Mouse (Mus musculus): Measurements from ENCODE around the gene Pias4. TPM values are rescaled to one million over a fixed set of nuclear protein-coding genes. Genes with fewer than 3 reads are reported as not detected.

The Pias4 gene
- polyA plus RNA-seq, 1 experiment, result 25.6 TPM

DNA sequence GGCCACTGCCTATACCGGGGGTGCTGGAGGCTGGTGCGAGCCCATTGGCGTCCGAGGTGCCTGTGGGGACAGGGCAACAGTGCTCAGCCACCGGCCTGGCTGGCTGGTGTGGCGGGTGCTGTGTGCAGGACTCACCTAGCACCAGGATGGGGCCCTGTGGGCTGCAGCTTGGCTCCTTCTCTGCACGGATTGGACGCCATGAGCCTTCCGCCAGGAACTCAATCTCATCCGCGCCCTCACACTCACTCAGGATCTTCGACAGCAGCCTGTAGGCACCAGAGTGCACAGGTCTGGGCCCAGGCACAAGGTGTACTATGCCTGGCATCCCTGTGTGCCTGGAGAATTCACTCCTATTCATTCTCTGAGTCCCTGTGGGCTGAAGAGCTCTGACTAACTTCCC lies 13.4 kb downstream of the Pias4 start:
- TF ChIP-seq POLR2A (IDR thresholded peaks at IDR 0.05; ENCODE audit: low read depth, low read length), result no peak
- no peak for TF ChIP-seq CTCF (IDR thresholded peaks at IDR 0.05; ENCODE audit: borderline replicate concordance, insufficient read depth, low read length)
- no peaks in the 10 kb centered on the region for H3K4me1 ChIP-seq (ENCODE audit: control insufficient read depth, insufficient read depth, low read length)
- H3K27ac ChIP-seq (ENCODE audit: insufficient read depth, low read length), result no peak overlapping the region
- no peak overlapping the region for H3K4me3 ChIP-seq (ENCODE audit: insufficient read depth, low read length)

DNA sequence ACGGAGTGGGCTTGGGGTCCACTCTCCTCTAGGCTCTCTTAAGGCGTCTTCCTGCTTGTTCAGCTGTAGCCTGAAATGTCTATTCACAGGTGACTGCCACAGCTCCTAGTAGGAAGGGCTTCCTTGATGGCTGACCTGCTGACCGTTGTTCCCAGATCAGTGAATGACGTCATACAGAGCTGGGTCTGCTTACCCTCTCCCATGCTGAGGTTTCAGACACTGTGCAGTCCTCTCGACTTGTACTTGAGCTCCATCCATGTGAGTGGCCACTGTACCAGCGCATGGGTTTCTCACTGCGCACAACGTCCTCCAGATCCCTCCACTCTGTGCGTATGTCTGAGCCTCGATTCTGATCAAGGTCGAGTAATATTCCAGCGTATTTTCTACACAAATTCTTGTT lies 15.1 kb downstream of the Pias4 start:
- no peaks in the 10 kb centered on the region for H3K4me1 ChIP-seq (ENCODE audit: control insufficient read depth, insufficient read depth, low read length)
- no peak overlapping the region for H3K4me3 ChIP-seq (ENCODE audit: insufficient read depth, low read length)
- TF ChIP-seq CTCF (IDR thresholded peaks at IDR 0.05; ENCODE audit: borderline replicate concordance, insufficient read depth, low read length) (no peak), POLR2A (IDR thresholded peaks at IDR 0.05; ENCODE audit: low read depth, low read length) (no peak)
- no peak overlapping the region for H3K27ac ChIP-seq (ENCODE audit: insufficient read depth, low read length)

DNA sequence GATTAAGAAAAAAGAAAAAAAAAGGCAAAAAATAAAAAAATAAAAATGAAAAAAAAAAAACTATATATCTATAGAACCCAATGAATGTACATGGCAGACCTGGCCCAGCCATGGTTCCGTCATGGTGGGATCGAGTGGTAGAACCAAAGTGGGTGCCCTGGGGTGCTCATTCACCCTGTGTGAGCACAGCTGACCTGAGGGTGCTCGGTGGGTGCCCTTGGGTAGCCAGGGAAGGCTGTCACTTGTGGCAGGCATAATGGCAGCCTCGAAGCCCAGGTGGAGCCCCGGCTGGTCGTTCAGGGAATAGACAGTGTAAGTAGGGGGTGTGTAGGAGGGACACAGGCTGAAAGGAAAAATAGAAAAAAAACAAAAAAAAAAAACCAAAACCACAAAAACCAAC lies 16.5 kb downstream of the Pias4 start:
- H3K4me3 ChIP-seq (ENCODE audit: insufficient read depth, low read length), result no peak overlapping the region
- no peak overlapping the region for H3K27ac ChIP-seq (ENCODE audit: insufficient read depth, low read length)
- H3K4me1 ChIP-seq (ENCODE audit: control insufficient read depth, insufficient read depth, low read length), result 0 out of 2 replicates have a peak, but pooled peaks cover 4% of the 10 kb centered on the region
- TF ChIP-seq CTCF (IDR thresholded peaks at IDR 0.05; ENCODE audit: borderline replicate concordance, insufficient read depth, low read length) (no peak), POLR2A (IDR thresholded peaks at IDR 0.05; ENCODE audit: low read depth, low read length) (no peak)

DNA sequence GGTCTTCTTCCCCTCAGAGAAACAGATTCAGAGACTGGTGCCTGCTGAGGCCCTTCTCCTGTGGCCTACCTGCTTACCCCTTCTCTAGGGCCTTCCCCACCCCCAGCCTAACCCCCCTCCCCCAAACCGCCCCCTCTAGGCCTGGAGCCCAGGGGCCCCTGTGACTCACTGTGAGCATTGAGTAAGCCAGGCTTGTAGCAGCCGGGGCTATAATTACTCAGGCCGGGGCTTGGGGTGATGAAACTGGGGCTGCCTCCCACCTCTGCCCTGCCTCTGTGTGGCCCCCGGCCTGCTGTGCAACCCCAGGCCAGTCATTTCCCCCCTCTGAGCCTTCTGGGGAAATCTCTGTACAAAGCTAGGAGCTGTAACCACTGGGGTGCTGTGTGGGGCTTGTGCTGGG lies 21.4 kb downstream of the Pias4 start:
- no peak for TF ChIP-seq POLR2A (IDR thresholded peaks at IDR 0.05; ENCODE audit: low read depth, low read length)
- no peak for TF ChIP-seq CTCF (IDR thresholded peaks at IDR 0.05; ENCODE audit: borderline replicate concordance, insufficient read depth, low read length)
- peak overlapping the region; percentile 73 for H3K27ac ChIP-seq (ENCODE audit: insufficient read depth, low read length)
- H3K4me1 ChIP-seq (ENCODE audit: control insufficient read depth, insufficient read depth, low read length), result peaks cover 15% of the 10 kb centered on the region
- no peak overlapping the region for H3K4me3 ChIP-seq (ENCODE audit: insufficient read depth, low read length)

- peak overlapping the region; percentile 70 for H3K27ac ChIP-seq (ENCODE audit: insufficient read depth, low read length)
- H3K4me1 ChIP-seq (ENCODE audit: control insufficient read depth, insufficient read depth, low read length), result peaks cover 16% of the 10 kb centered on the region
- TF ChIP-seq CTCF (IDR thresholded peaks at IDR 0.05; ENCODE audit: borderline replicate concordance, insufficient read depth, low read length) (no peak), POLR2A (IDR thresholded peaks at IDR 0.05; ENCODE audit: low read depth, low read length) (no peak)
- H3K4me3 ChIP-seq (ENCODE audit: insufficient read depth, low read length), result no peak overlapping the region
Observed at GRCm38 (mm10) chr10:81145778-81146177, 21.9 kb downstream of the Pias4 start.

GRCm38 (mm10) chr10:81145307-81145706 lies 22.4 kb downstream of the Pias4 start:
- Histone ChIP-seq H3K4me3 (ENCODE audit: insufficient read depth, low read length) (no peak overlapping the region), H3K27ac (ENCODE audit: insufficient read depth, low read length) (peak overlapping the region; percentile 3; the same call in 1 of the 2 replicates), H3K4me1 (ENCODE audit: control insufficient read depth, insufficient read depth, low read length) (peaks cover 16% of the 10 kb centered on the region)
- TF ChIP-seq CTCF (IDR thresholded peaks at IDR 0.05; ENCODE audit: borderline replicate concordance, insufficient read depth, low read length), result no peak
- TF ChIP-seq POLR2A (IDR thresholded peaks at IDR 0.05; ENCODE audit: low read depth, low read length), result no peak

GRCm38 (mm10) chr10:81144667-81145066 lies 23.1 kb downstream of the Pias4 start:
- no peak overlapping the region for H3K4me3 ChIP-seq (ENCODE audit: insufficient read depth, low read length)
- peaks cover 16% of the 10 kb centered on the region for H3K4me1 ChIP-seq (ENCODE audit: control insufficient read depth, insufficient read depth, low read length)
- TF ChIP-seq CTCF (IDR thresholded peaks at IDR 0.05; ENCODE audit: borderline replicate concordance, insufficient read depth, low read length) (no peak), POLR2A (IDR thresholded peaks at IDR 0.05; ENCODE audit: low read depth, low read length) (no peak)
- no peak overlapping the region for H3K27ac ChIP-seq (ENCODE audit: insufficient read depth, low read length)

DNA sequence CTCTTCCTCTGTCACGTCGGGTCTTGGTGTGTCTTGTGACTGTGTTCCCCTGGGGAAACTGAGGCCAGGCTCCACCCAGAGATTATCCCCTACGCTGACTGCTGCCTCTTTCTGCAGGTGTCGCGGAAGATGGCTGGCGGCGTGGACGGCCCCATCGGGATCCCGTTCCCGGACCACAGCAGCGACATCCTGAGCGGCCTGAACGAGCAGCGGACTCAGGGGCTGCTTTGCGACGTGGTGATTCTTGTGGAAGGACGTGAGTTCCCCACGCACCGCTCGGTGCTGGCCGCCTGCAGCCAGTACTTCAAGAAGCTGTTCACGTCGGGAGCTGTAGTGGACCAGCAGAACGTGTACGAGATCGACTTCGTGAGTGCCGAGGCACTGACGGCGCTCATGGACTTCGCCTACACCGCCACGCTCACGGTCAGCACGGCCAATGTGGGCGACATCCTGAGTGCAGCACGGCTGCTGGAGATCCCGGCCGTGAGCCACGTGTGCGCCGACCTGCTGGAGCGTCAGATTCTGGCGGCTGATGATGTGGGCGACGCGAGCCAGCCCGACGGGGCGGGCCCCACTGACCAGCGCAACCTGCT lies 23.8 kb downstream of the Pias4 start:
- Histone ChIP-seq H3K4me3 (ENCODE audit: insufficient read depth, low read length) (no peak overlapping the region), H3K4me1 (ENCODE audit: control insufficient read depth, insufficient read depth, low read length) (peaks cover 16% of the 10 kb centered on the region), H3K27ac (ENCODE audit: insufficient read depth, low read length) (no peak overlapping the region)
- TF ChIP-seq POLR2A (IDR thresholded peaks at IDR 0.05; ENCODE audit: low read depth, low read length), result no peak
- no peak for TF ChIP-seq CTCF (IDR thresholded peaks at IDR 0.05; ENCODE audit: borderline replicate concordance, insufficient read depth, low read length)

DNA sequence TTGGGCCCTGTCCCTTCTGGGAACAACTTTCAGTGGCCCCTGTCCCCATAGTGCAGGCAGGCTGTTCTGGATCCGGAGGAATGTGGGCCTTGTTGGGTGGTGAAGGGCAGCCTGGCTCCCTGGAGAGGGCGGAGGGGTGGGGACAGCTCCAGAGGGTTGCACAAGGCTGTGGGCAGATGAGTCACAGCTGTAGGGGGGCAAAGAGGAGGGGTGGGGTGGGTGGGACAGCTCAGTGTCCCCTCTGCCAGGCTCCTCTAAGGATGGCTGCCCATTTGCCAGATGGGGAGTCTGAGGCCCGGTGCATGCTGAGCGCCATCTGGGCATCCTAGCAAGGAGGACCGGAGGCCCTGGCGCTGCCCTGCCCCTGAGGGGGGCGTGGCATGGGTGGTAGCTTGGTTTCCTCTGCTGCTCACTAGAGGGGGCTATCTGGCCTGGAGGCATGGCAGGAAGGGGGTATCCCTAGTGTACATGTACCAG lies 24.5 kb downstream of the Pias4 start:
- H3K4me1 ChIP-seq (ENCODE audit: control insufficient read depth, insufficient read depth, low read length), result peaks cover 16% of the 10 kb centered on the region
- no peak for TF ChIP-seq CTCF (IDR thresholded peaks at IDR 0.05; ENCODE audit: borderline replicate concordance, insufficient read depth, low read length)
- no peak for TF ChIP-seq POLR2A (IDR thresholded peaks at IDR 0.05; ENCODE audit: low read depth, low read length)
- no peak overlapping the region for H3K4me3 ChIP-seq (ENCODE audit: insufficient read depth, low read length)
- H3K27ac ChIP-seq (ENCODE audit: insufficient read depth, low read length), result peak overlapping the region; percentile 43; the same call in 1 of the 2 replicates

DNA sequence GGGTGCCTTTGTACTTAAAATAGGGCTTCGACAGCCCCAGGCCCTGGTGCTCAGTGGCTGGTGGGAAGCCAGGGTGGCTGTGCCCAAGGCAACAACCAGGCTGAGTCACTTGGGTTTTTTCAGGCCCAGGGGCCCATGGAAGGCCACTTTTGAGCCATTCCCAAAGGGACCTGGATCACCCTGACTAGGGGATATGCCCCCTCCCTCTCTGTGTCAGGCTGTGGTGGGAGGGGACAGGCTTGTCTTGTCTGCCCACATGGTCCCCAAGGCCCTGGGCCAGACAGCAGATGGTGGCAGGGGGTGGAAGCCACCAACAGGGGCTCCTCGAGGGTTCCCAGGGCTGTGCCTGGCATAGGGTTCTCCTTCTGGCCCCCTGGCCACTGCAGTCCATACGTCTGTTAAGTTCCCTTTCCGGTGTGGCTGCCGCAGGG lies 25.2 kb downstream of the Pias4 start:
- TF ChIP-seq CTCF (IDR thresholded peaks at IDR 0.05; ENCODE audit: borderline replicate concordance, insufficient read depth, low read length) (no peak), POLR2A (IDR thresholded peaks at IDR 0.05; ENCODE audit: low read depth, low read length) (no peak)
- peaks cover 16% of the 10 kb centered on the region for H3K4me1 ChIP-seq (ENCODE audit: control insufficient read depth, insufficient read depth, low read length)
- peak overlapping the region; percentile 43; the same call in 1 of the 2 replicates for H3K27ac ChIP-seq (ENCODE audit: insufficient read depth, low read length)
- H3K4me3 ChIP-seq (ENCODE audit: insufficient read depth, low read length), result no peak overlapping the region

Measured in embryonic fibroblast, embryonic 13.5 days (primary cell).